Mouse (Mus musculus) lung, embryonic 14.5 days (tissue): Measurements from ENCODE around the gene Chmp4b. TPM values are rescaled to one million over a fixed set of nuclear protein-coding genes. Genes with fewer than 3 reads are reported as not detected.

ENCODE experiments used
- ATAC-seq: fragments of 200-750 bp; cut with Nextera tagmentation; 2 replicates; pipeline ENCODE4 v1.8.0; 2017; ENCODE audit warnings: mild to moderate bottlenecking, moderate TSS enrichment, moderate library complexity; ENCODE audit not compliant: insufficient read depth
- DNase-seq: peaks from one replicate; pipeline ENCODE4 v3.0.0-alpha.2; 2015
- H3K27ac ChIP-seq: fragments of 300-500 bp; sonication (generic); 2 replicates; pipeline ENCODE4 v1.5.1; 2014; ENCODE audit warnings: low read depth, mild to moderate bottlenecking, moderate library complexity
- H3K27me3 ChIP-seq: fragments of 300-500 bp; sonication (generic); 2 replicates; pipeline ENCODE4 v1.6.1; 2014; ENCODE audit warnings: low read length, control low read depth; ENCODE audit not compliant: insufficient read depth
- H3K36me3 ChIP-seq: fragments of 300-500 bp; sonication (generic); 2 replicates; pipeline ENCODE4 v1.6.1; 2014; ENCODE audit warnings: control low read depth; ENCODE audit not compliant: insufficient read depth
- H3K4me1 ChIP-seq: fragments of 300-500 bp; sonication (generic); 2 replicates; pipeline ENCODE4 v1.6.1; 2014; ENCODE audit warnings: antibody characterized with exemption, control low read depth; ENCODE audit not compliant: insufficient read depth
- H3K4me2 ChIP-seq: fragments of 300-500 bp; sonication (generic); 2 replicates; pipeline ENCODE4 v1.6.1; 2014; ENCODE audit warnings: mild to moderate bottlenecking
- H3K4me3 ChIP-seq: fragments of 300-500 bp; sonication (generic); 2 replicates; pipeline ENCODE4 v1.5.1; 2014; ENCODE audit warnings: low read depth, low read length
- H3K9ac ChIP-seq: fragments of 300-500 bp; sonication (generic); 2 replicates; pipeline ENCODE4 v1.6.1; 2014
- H3K9me3 ChIP-seq: fragments of 300-500 bp; sonication (generic); 2 replicates; pipeline ENCODE4 v1.6.1; 2016; ENCODE audit warnings: low read depth, low read length, control low read depth
- CTCF ChIP-seq: IDR thresholded peaks from 2 replicates; pipeline ENCODE4 v1.5.1; 2016; ENCODE audit warnings: antibody characterized with exemption, low read depth
- WGBS: fragments of 180-500 bp; shearing (Covaris S2); extraction: QIAGEN DNeasy Blood & Tissue Kit; methylation state at CpG from one replicate; pipeline ENCODE4 v1.1.7; 2014; 5-methylcytosine and 5-hydroxymethylcytosine counted together
- polyA plus RNA-seq: library from polyadenylated mRNA; unstranded; fragments of >200 nt; fragmentation: Nextera tagmentation; extraction: Ambion mirVana; gene quantifications from 2 replicates; pipeline ENCODE4 v1.2.1, GENCODE M21; 2014

Gene Chmp4b
- polyA plus RNA-seq, 1 experiment from 2014 or later: 15.0 TPM

GRCm38 (mm10) chr2:154702637-154703315 is 51.3 kb downstream of the Chmp4b start:
- no peaks in the 10 kb centered on the region for H3K36me3 ChIP-seq
- peak overlapping the region; percentile 32; the same call in 1 of the 2 replicates for H3K9ac ChIP-seq
- H3K27ac ChIP-seq: no peak overlapping the region
- no peaks in the 10 kb centered on the region for H3K9me3 ChIP-seq
- TF ChIP-seq CTCF: peak; percentile 99
- peak; percentile 68 for ATAC-seq
- no peak overlapping the region for H3K4me3 ChIP-seq
- WGBS: 5% methylated on average over 17 of the region's 17 CpGs
- 0 out of 2 replicates have a peak, but pooled peaks cover 6% of the 10 kb centered on the region for H3K4me1 ChIP-seq
- peak; percentile 88 for DNase-seq
- peak overlapping the region; percentile 43 for H3K4me2 ChIP-seq
- H3K27me3 ChIP-seq: no peaks in the 10 kb centered on the region

DNA sequence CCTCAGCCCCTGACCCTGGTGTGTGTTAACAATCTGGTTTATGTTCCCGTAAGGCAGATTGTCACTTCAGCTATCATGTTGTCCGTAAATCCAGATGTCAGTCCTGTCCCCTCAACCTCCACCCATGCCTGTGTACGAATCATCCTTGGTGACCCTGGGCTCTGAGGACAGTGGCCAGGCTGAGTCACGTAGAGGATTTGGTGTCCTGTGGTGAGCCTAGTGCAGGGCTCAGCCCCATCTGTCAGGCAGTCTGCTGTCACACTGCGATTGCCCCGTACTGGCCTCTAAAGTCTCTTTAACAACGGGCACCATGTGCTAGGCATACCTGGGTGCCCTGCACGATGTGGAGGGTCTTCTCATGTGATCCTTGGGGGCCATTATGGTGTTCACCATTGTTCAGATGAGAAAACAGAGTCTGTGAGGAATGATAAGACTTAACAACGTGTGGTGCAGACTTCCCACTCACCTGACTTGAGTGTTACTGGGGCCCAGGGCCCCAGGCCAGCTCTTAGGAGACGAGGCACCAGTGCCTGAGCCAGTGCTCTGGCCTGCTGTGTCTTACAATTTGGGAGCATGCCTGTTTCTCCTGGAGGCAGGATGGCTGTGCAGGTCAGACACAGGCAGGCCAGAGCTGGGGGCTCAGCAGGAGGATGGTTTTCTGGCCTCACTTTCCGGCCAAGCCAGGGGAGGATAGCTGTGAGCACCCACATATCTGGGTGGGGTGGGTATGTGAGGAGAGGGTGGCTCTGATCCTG is 55.2 kb downstream of the Chmp4b start:
- H3K4me3 ChIP-seq: no peak overlapping the region
- 0 out of 2 replicates have a peak, but pooled peaks cover 6% of the 10 kb centered on the region for H3K4me1 ChIP-seq
- no peaks in the 10 kb centered on the region for H3K36me3 ChIP-seq
- no peak for ATAC-seq
- WGBS: 48% methylated on average over 11 of the region's 11 CpGs
- H3K27ac ChIP-seq: no peak overlapping the region
- no peak for DNase-seq
- TF ChIP-seq CTCF: no peak
- H3K9ac ChIP-seq: no peak overlapping the region
- H3K4me2 ChIP-seq: no peak overlapping the region
- no peaks in the 10 kb centered on the region for H3K9me3 ChIP-seq
- no peaks in the 10 kb centered on the region for H3K27me3 ChIP-seq

DNA sequence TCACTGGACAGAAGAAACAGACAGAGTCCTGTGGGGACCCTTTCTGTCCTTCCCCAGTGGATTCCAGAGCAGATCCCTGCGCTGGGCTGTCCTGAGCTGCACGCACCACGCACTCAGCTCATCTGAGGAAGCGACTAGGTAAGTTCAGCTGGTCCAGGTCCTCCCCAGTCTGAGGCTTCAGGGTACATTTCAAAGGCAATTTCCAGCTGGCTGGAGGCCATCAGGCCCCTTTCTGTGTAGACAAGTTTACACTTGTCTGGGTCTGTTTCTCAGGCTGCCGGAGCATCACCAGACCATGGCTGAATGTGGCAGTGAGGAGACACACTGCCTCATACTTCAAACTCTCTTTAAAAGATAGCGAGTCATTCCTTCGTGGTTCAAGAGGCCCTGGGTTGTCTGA is 55.8 kb downstream of the Chmp4b start:
- Histone ChIP-seq H3K36me3 (no peaks in the 10 kb centered on the region), H3K9me3 (no peaks in the 10 kb centered on the region), H3K27me3 (no peaks in the 10 kb centered on the region), H3K4me1 (0 out of 2 replicates have a peak, but pooled peaks cover 6% of the 10 kb centered on the region), H3K4me2 (no peak overlapping the region), H3K27ac (no peak overlapping the region), H3K9ac (no peak overlapping the region), H3K4me3 (no peak overlapping the region)
- DNase-seq (no peak), ATAC-seq (no peak)
- 59% methylated on average over 7 of the region's 7 CpGs for WGBS
- no peak for TF ChIP-seq CTCF

DNA sequence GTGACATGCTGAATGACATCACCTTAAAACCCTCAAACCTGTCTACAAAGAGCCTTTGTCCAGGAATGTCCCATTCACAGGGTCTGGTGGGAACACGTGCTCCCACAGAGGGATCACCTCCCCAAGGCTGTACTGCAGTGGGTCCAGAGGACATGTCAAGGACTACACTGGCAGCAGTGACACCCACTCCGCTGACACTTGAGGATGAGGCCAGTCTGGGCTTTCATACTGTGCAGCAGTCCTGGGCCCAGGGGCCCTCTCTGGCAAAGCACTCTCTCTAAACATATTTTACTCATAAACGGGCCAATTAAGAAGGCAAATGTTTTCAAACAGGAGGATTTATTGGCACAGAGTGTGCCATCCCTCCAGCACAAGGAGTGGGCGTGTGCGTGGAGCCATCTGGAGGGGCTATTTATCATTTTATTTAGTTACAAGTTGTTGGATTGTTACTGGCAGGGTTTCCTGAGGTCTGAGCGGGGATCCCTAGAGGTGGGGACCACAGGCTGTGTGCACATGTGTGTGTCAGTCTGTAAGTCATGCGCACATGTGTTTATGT is 56.4 kb downstream of the Chmp4b start:
- no peak overlapping the region for H3K4me2 ChIP-seq
- no peak overlapping the region for H3K27ac ChIP-seq
- H3K36me3 ChIP-seq: no peaks in the 10 kb centered on the region
- 0 out of 2 replicates have a peak, but pooled peaks cover 6% of the 10 kb centered on the region for H3K4me1 ChIP-seq
- no peak for TF ChIP-seq CTCF
- ATAC-seq (peak; percentile 56; the same call in 1 of the 2 replicates), DNase-seq (no peak)
- H3K9ac ChIP-seq: no peak overlapping the region
- H3K9me3 ChIP-seq: no peaks in the 10 kb centered on the region
- 55% methylated on average over 7 of the region's 7 CpGs for whole genome bisulfite sequencing
- no peak overlapping the region for H3K4me3 ChIP-seq
- no peaks in the 10 kb centered on the region for H3K27me3 ChIP-seq

DNA sequence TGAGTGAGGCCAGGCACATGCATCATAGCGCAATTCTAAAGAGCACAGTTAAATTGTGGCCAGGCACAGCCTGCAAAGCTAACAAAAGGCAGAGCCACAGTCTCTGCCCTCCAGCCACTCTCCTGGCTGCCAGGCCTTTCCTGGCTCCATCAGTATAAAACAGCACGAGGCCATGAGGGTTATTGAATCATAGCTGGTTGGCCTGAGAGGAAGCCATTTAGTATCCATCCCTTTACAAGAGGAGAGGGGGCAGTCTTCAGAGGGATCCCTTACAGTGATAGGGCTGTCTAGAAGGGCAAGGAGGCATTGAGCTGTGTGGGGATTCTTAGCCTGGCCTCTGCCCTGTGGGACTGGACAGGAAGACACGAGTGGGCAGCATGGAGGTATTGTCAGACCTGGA is 60.2 kb downstream of the Chmp4b start:
- no peaks in the 10 kb centered on the region for H3K36me3 ChIP-seq
- WGBS: 53% methylated on average over 3 of the region's 3 CpGs
- H3K9ac ChIP-seq: no peak overlapping the region
- H3K9me3 ChIP-seq: no peaks in the 10 kb centered on the region
- ATAC-seq: no peak
- no peak overlapping the region for H3K27ac ChIP-seq
- no peaks in the 10 kb centered on the region for H3K27me3 ChIP-seq
- no peak overlapping the region for H3K4me2 ChIP-seq
- DNase-seq: no peak
- no peak for TF ChIP-seq CTCF
- H3K4me1 ChIP-seq: 0 out of 2 replicates have a peak, but pooled peaks cover 6% of the 10 kb centered on the region
- H3K4me3 ChIP-seq: no peak overlapping the region

GRCm38 (mm10) chr2:154712271-154712677 is 60.8 kb downstream of the Chmp4b start:
- ATAC-seq (0 out of 2 replicates have a peak, but pooled peaks have one; percentile 13), DNase-seq (peak; percentile 58)
- peak; percentile 92 for TF ChIP-seq CTCF
- no peak overlapping the region for H3K9ac ChIP-seq
- no peak overlapping the region for H3K4me3 ChIP-seq
- no peak overlapping the region for H3K27ac ChIP-seq
- no peaks in the 10 kb centered on the region for H3K27me3 ChIP-seq
- peak overlapping the region; percentile 27; the same call in 1 of the 2 replicates for H3K4me2 ChIP-seq
- H3K9me3 ChIP-seq: no peaks in the 10 kb centered on the region
- 39% methylated on average over 5 of the region's 5 CpGs for WGBS
- no peaks in the 10 kb centered on the region for H3K36me3 ChIP-seq
- 0 out of 2 replicates have a peak, but pooled peaks cover 2% of the 10 kb centered on the region for H3K4me1 ChIP-seq

DNA sequence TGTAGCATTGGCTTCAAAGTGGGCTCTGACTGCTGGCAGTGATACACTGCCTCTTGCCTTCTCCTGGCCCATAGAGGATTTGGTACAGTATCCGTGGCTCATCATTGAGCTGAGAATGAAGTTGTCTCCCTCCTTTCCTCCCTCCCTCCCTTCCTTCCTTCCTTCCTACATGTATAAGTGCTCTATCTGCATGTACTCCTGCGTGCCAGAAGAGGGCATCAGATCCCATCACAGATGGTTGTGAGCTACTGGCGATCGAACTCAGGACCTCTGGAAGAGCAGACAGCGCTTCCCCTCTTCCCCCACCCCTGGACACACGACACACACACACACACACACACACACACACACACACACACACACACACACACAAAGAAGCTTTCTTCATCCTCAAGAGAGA is 61.6 kb downstream of the Chmp4b start:
- no peak for ATAC-seq
- H3K4me1 ChIP-seq: no peaks in the 10 kb centered on the region
- no peak for DNase-seq
- H3K36me3 ChIP-seq: no peaks in the 10 kb centered on the region
- no peak overlapping the region for H3K4me2 ChIP-seq
- H3K4me3 ChIP-seq: no peak overlapping the region
- H3K9me3 ChIP-seq: no peaks in the 10 kb centered on the region
- 43% methylated on average over 6 of the region's 6 CpGs for WGBS
- peak; percentile 74 for TF ChIP-seq CTCF
- no peak overlapping the region for H3K27ac ChIP-seq
- H3K27me3 ChIP-seq: no peaks in the 10 kb centered on the region
- H3K9ac ChIP-seq: no peak overlapping the region
